Mouse (Mus musculus): ENCODE results near the gene Mfsd9.

GRCm38 (mm10) chr1:40808643-40809042 is 18.2 kb upstream of the Mfsd9 start:
- TF ChIP-seq CTCF (IDR thresholded peaks at IDR 0.05; ENCODE audit: extremely low read depth, insufficient read depth, low read length) (no peak), POLR2A (IDR thresholded peaks at IDR 0.05; ENCODE audit: extremely low read depth, insufficient read depth, low read length) (no peak)

Data from cortical plate, adult 2 months (tissue).